Comparison of ENCODE assay signal across 23 mouse cellular contexts in genomic region chr2:154820346-154820745, GRCm38 (mm10). TPM values are rescaled to one million over a fixed set of nuclear protein-coding genes. Genes with fewer than 3 reads are reported as not detected.
"Had no signal": no experiment of that assay in that cellular context is flagged by ENCODE, and none has a peak within 500 bp of the region (broad histone marks: within the 10 kb centered on the region; RNA-seq: fewer than 3 reads in every experiment).

No protein-coding gene starts in this region.

- ATAC-seq: midbrain, embryonic 16.5 days had no signal

- H3K4me2 ChIP-seq: kidney, embryonic 15.5 days; liver, embryonic 13.5 days; lung, embryonic 15.5 days; midbrain, embryonic 12.5 days; stomach, embryonic 15.5 days had no signal

- DNase-seq: left cerebral cortex, postnatal 4 days; liver, embryonic 13.5 days; liver, postnatal 0 days; lung, postnatal 14 days; right cerebral cortex, postnatal 14 days; thymus, adult 2 months; thymus, postnatal 25 days had no signal

- H3K9ac ChIP-seq: kidney, embryonic 15.5 days; liver, embryonic 13.5 days; liver, postnatal 0 days; lung, embryonic 15.5 days; midbrain, embryonic 12.5 days; stomach, embryonic 15.5 days had no signal

- H3K9me3 ChIP-seq: kidney, embryonic 15.5 days; liver, embryonic 13.5 days; lung, embryonic 15.5 days; midbrain, embryonic 12.5 days; stomach, embryonic 15.5 days had no signal

- H3K27ac ChIP-seq: kidney, embryonic 15.5 days; liver, embryonic 13.5 days; lung, embryonic 15.5 days; midbrain, embryonic 12.5 days; stomach, embryonic 15.5 days had no signal

- H3K27me3 ChIP-seq: kidney, embryonic 15.5 days; liver, embryonic 13.5 days; lung, embryonic 15.5 days; midbrain, embryonic 12.5 days; stomach, embryonic 15.5 days had no signal

- H3K4me3 ChIP-seq: kidney, embryonic 15.5 days; liver, embryonic 13.5 days; lung, embryonic 15.5 days; midbrain, embryonic 12.5 days; stomach, embryonic 15.5 days had no signal

- H3K36me3 ChIP-seq: lung, embryonic 15.5 days; midbrain, embryonic 12.5 days; stomach, embryonic 15.5 days had no signal

RNA-seq across cellular contexts. Expression of gene a, which starts 29.1 kb away (rescaled TPM):
- total RNA-seq: layer of hippocampus, adult 8-10 months; left cerebral cortex, adult 18-20 months; megakaryocyte-erythroid progenitor cell, adult 5-6 weeks had no signal
- polyA plus RNA-seq: liver, postnatal 0 days; lung, embryonic 15.5 days; neural tube, embryonic 14.5 days; spleen, adult 2 months; urinary bladder, adult 2 months had no signal

RNA-seq across cellular contexts. Expression of gene Gm14214, which starts 50.5 kb away (rescaled TPM):
- total RNA-seq: layer of hippocampus, adult 8-10 months; layer of hippocampus, postnatal 14 days; left cerebral cortex, adult 18-20 months; left cerebral cortex, postnatal 10 days; left cerebral cortex, postnatal 4 days; megakaryocyte-erythroid progenitor cell, adult 5-6 weeks had no signal
- polyA plus RNA-seq: kidney, embryonic 15.5 days; large intestine, adult 2 months; limb, embryonic 14.5 days; liver, embryonic 13.5 days; liver, postnatal 0 days; lung, embryonic 15.5 days; midbrain, embryonic 12.5 days; midbrain, embryonic 16.5 days; neural tube, embryonic 14.5 days; spleen, adult 2 months; stomach, embryonic 15.5 days; testis, adult 2 months; thymus, adult 2 months; urinary bladder, adult 2 months had no signal
